Mouse (Mus musculus) liver, embryonic 14.5 days (tissue): Measurements from ENCODE around the gene Mpv17l.

ENCODE experiments used
- CTCF ChIP-seq: IDR thresholded peaks from 2 replicates; pipeline ENCODE4 v1.5.1; 2016; ENCODE audit warnings: antibody characterized with exemption, low read depth, control low read depth
- EP300 ChIP-seq: IDR thresholded peaks from 2 replicates; pipeline ENCODE4 v1.6.1; 2016; ENCODE audit warnings: antibody characterized with exemption, low read depth

GRCm38 (mm10) chr16:13921781-13922180, 18.8 kb downstream of the Mpv17l start:
- TF ChIP-seq EP300 (no peak), CTCF (no peak)
